23 mouse cellular contexts compared by ENCODE assay signal in the genomic region with DNA sequence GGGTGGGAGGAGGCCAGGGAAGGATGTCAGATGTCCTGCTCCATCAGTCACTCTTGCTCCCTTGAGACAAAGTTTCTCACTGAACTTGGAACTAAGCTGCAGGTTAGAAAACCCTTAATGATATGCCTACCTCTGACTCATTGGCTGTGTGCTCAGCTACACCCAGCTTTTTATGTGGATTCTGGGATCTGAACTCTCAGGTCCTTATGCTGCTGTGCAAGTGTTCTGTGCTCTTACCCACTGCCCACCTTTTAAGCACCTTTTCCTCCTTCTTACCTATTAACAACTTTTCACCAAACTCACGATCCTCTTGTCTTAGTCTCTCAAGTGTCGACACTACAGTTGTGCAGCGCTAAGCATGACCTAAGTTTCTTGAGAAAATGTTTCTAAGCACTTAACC. TPM values are rescaled to one million over a fixed set of nuclear protein-coding genes. Genes with fewer than 3 reads are reported as not detected.
DNase-seq lines count a peak whose midpoint lies in the region; ATAC-seq lines count a peak whose summit lies in the region.
"Had no signal": no experiment of that assay in that cellular context is flagged by ENCODE, and none has a peak within 500 bp of the region (broad histone marks: within the 10 kb centered on the region; RNA-seq: fewer than 3 reads in every experiment).

No protein-coding gene starts in this region.

- 64% methylated on average over 3 of the region's 3 CpGs for WGBS in lung, embryonic 16.5 days

- no peak overlapping the region for H3K4me2 ChIP-seq in lung, embryonic 16.5 days (ENCODE audit: low read depth, low read length)
- H3K4me2 ChIP-seq: embryonic facial prominence, embryonic 12.5 days; forebrain, embryonic 13.5 days; forebrain, embryonic 15.5 days had no signal

- H3K27me3 ChIP-seq in lung, embryonic 16.5 days (ENCODE audit: control insufficient read depth, insufficient read depth, low read depth, low read length): no peaks in the 10 kb centered on the region
- H3K27me3 ChIP-seq: CH12.LX; embryonic facial prominence, embryonic 12.5 days; forebrain, embryonic 13.5 days; forebrain, embryonic 15.5 days had no signal

- no peak overlapping the region for H3K4me3 ChIP-seq in lung, embryonic 16.5 days (ENCODE audit: low read length)
- H3K4me3 ChIP-seq: embryonic facial prominence, embryonic 10.5 days; embryonic facial prominence, embryonic 12.5 days; forebrain, embryonic 13.5 days; forebrain, embryonic 15.5 days had no signal

- H3K9ac ChIP-seq in lung, embryonic 16.5 days (ENCODE audit: low read length): no peak overlapping the region
- H3K9ac ChIP-seq: embryonic facial prominence, embryonic 12.5 days; forebrain, embryonic 13.5 days; forebrain, embryonic 15.5 days; forebrain, postnatal 0 days had no signal

- ATAC-seq in lung, embryonic 16.5 days (ENCODE audit: low read depth): peak; percentile 65; the same call in 1 of the 2 replicates
- ATAC-seq: CD4-positive, CD25-positive, alpha-beta regulatory T cell, adult 4 months; forebrain, embryonic 13.5 days; forebrain, embryonic 15.5 days; forebrain, postnatal 0 days had no signal

- peaks cover 6% of the 10 kb centered on the region; the same call in 1 of the 2 replicates for H3K4me1 ChIP-seq in lung, embryonic 16.5 days (replicated peaks; ENCODE audit: control insufficient read depth, insufficient read depth, low read length)

- DNase-seq in lung, postnatal 4 days: no peak
- DNase-seq in 3T3-L1 (ENCODE audit: low read depth, low spot score) (peak; percentile 38), NIH3T3 (ENCODE audit: low read depth) (peak; percentile 13)
- no peak for DNase-seq in cerebellum, adult 8-10 months
- DNase-seq in testis, postnatal 10 days (ENCODE audit: low spot score): no peak
- DNase-seq: adrenal gland, adult 2 months; adrenal gland, postnatal 10 days; adrenal gland, postnatal 25 days; B cell, adult 2 months; cerebellum, adult 11 months; cerebellum, adult 18-20 months; cerebellum, adult 9-10 months; cerebellum, postnatal 10 days; cerebellum, postnatal 25 days; forebrain, postnatal 0 days had no signal

- no peak overlapping the region; the same call in 1 of the 2 replicates for H3K27ac ChIP-seq in lung, embryonic 16.5 days (ENCODE audit: low read length)
- H3K27ac ChIP-seq: embryonic facial prominence, embryonic 10.5 days; embryonic facial prominence, embryonic 12.5 days; forebrain, embryonic 13.5 days; forebrain, embryonic 15.5 days had no signal

- no peaks in the 10 kb centered on the region for H3K9me3 ChIP-seq in lung, embryonic 16.5 days (ENCODE audit: control insufficient read depth, low read length)
- H3K9me3 ChIP-seq: embryonic facial prominence, embryonic 10.5 days; embryonic facial prominence, embryonic 12.5 days; forebrain, embryonic 13.5 days; forebrain, embryonic 15.5 days; G1E had no signal

- H3K36me3 ChIP-seq in lung, embryonic 16.5 days (ENCODE audit: control insufficient read depth, insufficient read depth, low read length): no peaks in the 10 kb centered on the region
- H3K36me3 ChIP-seq: embryonic facial prominence, embryonic 12.5 days; forebrain, embryonic 15.5 days had no signal

RNA-seq across cellular contexts. Expression of gene Mlxip, which starts 9.9 kb away (rescaled TPM):
- 15.0 and 17.8 TPM in 2 replicates for polyA plus RNA-seq in lung, embryonic 16.5 days (2015; fragmentation: Nextera tagmentation; extraction: Ambion mirVana)

Comparison
In these comparisons a context has a peak if more than half of its experiments do, and no peak if none do; other contexts are left out.
1. DNase-seq: peak in 3T3-L1 (single experiment) and NIH3T3 (single experiment); none in lung, postnatal 4 days (0 of 2), cerebellum, adult 8-10 months (single experiment) and testis, postnatal 10 days (single experiment).